Mouse (Mus musculus) C2C12 (cell line): ENCODE measurements around the gene Car10. TPM values are rescaled to one million over a fixed set of nuclear protein-coding genes. Genes with fewer than 3 reads are reported as not detected.

Experiments
- H3K27me3 ChIP-seq: one replicate; pipeline ENCODE4 v1.6.1; 2011; ENCODE audit not compliant: control insufficient read depth, insufficient read depth, insufficient read length
- H3K36me3 ChIP-seq: one replicate; pipeline ENCODE4 v1.6.1; 2011; ENCODE audit not compliant: control insufficient read depth, insufficient read depth
- H3K4me3 ChIP-seq: one replicate; pipeline ENCODE4 v1.5.1; 2011; ENCODE audit warnings: mild to moderate bottlenecking, control low read depth; ENCODE audit not compliant: poor library complexity, insufficient read depth, severe bottlenecking
- H3K79me2 ChIP-seq: one replicate; pipeline ENCODE4 v1.6.1; 2011; ENCODE audit not compliant: control insufficient read depth, insufficient read depth
- H3K79me3 ChIP-seq: one replicate; pipeline ENCODE4 v1.6.1; 2011; ENCODE audit warnings: low read depth, control low read depth
- H3ac ChIP-seq: one replicate; pipeline ENCODE3; 2011; ENCODE audit warnings: low read depth; ENCODE audit not compliant: control insufficient read depth, insufficient read length
- CEBPB ChIP-seq: IDR thresholded peaks from one replicate; pipeline ENCODE4 v1.6.1; 2011; ENCODE audit warnings: low read depth, mild to moderate bottlenecking, control low read depth, moderate library complexity
- CTCF ChIP-seq: IDR thresholded peaks from one replicate; pipeline ENCODE4 v1.5.1; 2011; ENCODE audit not compliant: control insufficient read depth, insufficient read depth, insufficient read length
- FOSL1 ChIP-seq: IDR thresholded peaks from one replicate; pipeline ENCODE4 v1.8.0; 2011; ENCODE audit warnings: mild to moderate bottlenecking, low read length; ENCODE audit not compliant: poor library complexity, insufficient read depth, severe bottlenecking
- MAX ChIP-seq: IDR thresholded peaks from one replicate; pipeline ENCODE4 v1.6.1; 2011; ENCODE audit warnings: mild to moderate bottlenecking, control low read depth
- MYOD1 ChIP-seq: IDR thresholded peaks from one replicate; pipeline ENCODE4 v1.6.1; 2011; ENCODE audit warnings: low read depth; ENCODE audit not compliant: control insufficient read depth, insufficient read length
- MYOG ChIP-seq: IDR thresholded peaks from one replicate; pipeline ENCODE4 v1.6.1; 2011; ENCODE audit not compliant: control insufficient read depth, insufficient read length; ENCODE audit errors: extremely low read depth
- USF1 ChIP-seq: IDR thresholded peaks from one replicate; pipeline ENCODE4 v1.6.1; 2011; ENCODE audit warnings: low read depth, mild to moderate bottlenecking, control low read depth, moderate library complexity
- polyA plus RNA-seq: library from polyadenylated mRNA; unstranded; fragments of >200 nt; fragmentation: generic; extraction: Trizol; gene quantifications from one replicate; pipeline ENCODE4 v1.2.1, GENCODE M21; 2012; ENCODE audit warnings: missing spikeins

Car10 gene
- polyA plus RNA-seq, 1 experiment = not detected

- no peaks in the 10 kb centered on the region for H3K27me3 ChIP-seq
- H3K79me2 ChIP-seq = no peaks in the 10 kb centered on the region
- H3K36me3 ChIP-seq = no peaks in the 10 kb centered on the region
- H3ac ChIP-seq = no peak overlapping the region
- H3K79me3 ChIP-seq = no peaks in the 10 kb centered on the region
- H3K4me3 ChIP-seq = no peak overlapping the region
- TF ChIP-seq FOSL1 (no peak), MYOD1 (no peak), USF1 (no peak), CEBPB (no peak)
These were observed 483.5 kb downstream of the Car10 start for GRCm38 (mm10) chr11:93581326-93581725.

GRCm38 (mm10) chr11:93587788-93588187 is 490.0 kb downstream of the Car10 start:
- Histone ChIP-seq H3K4me3 (no peak overlapping the region), H3K27me3 (no peaks in the 10 kb centered on the region), H3K79me3 (no peaks in the 10 kb centered on the region), H3ac (no peak overlapping the region), H3K79me2 (no peaks in the 10 kb centered on the region), H3K36me3 (no peaks in the 10 kb centered on the region)
- TF ChIP-seq MYOD1 = no peak

GRCm38 (mm10) chr11:93590652-93591051 is 492.8 kb downstream of the Car10 start:
- H3K4me3 ChIP-seq = no peak overlapping the region

GRCm38 (mm10) chr11:93594033-93594432 is 496.2 kb downstream of the Car10 start:
- Histone ChIP-seq H3K79me3 (no peaks in the 10 kb centered on the region), H3K4me3 (no peak overlapping the region)
- TF ChIP-seq USF1 (no peak), FOSL1 (no peak), CTCF (no peak), MYOD1 (no peak), CEBPB (no peak), MYOG (no peak), MAX (no peak)

More at GRCm38 (mm10) chr11:93590652-93591051, 492.8 kb downstream of the Car10 start:
- TF ChIP-seq CTCF (no peak), MYOD1 (no peak), MYOG (no peak), USF1 (no peak), FOSL1 (no peak), MAX (no peak), CEBPB (no peak)
- Histone ChIP-seq H3K79me2 (no peaks in the 10 kb centered on the region), H3K27me3 (no peaks in the 10 kb centered on the region), H3K79me3 (no peaks in the 10 kb centered on the region), H3ac (no peak overlapping the region), H3K36me3 (no peaks in the 10 kb centered on the region)

GRCm38 (mm10) chr11:93598175-93598574 is 500.3 kb downstream of the Car10 start:
- Histone ChIP-seq H3K36me3 (no peaks in the 10 kb centered on the region), H3ac (no peak overlapping the region), H3K27me3 (no peaks in the 10 kb centered on the region), H3K79me2 (no peaks in the 10 kb centered on the region), H3K4me3 (no peak overlapping the region), H3K79me3 (no peaks in the 10 kb centered on the region)
- TF ChIP-seq FOSL1 (no peak), CEBPB (no peak), CTCF (no peak), MYOG (no peak), USF1 (no peak), MYOD1 (no peak), MAX (no peak)

More at GRCm38 (mm10) chr11:93594033-93594432, 496.2 kb downstream of the Car10 start:
- Histone ChIP-seq H3K27me3 (no peaks in the 10 kb centered on the region), H3K36me3 (no peaks in the 10 kb centered on the region), H3K79me2 (no peaks in the 10 kb centered on the region), H3ac (no peak overlapping the region)

- Histone ChIP-seq H3K27me3 (no peaks in the 10 kb centered on the region), H3K79me3 (no peaks in the 10 kb centered on the region), H3K36me3 (no peaks in the 10 kb centered on the region), H3ac (no peak overlapping the region), H3K79me2 (no peaks in the 10 kb centered on the region), H3K4me3 (no peak overlapping the region)
- no peak for TF ChIP-seq CEBPB
These were observed 501.9 kb downstream of the Car10 start for GRCm38 (mm10) chr11:93599755-93600154.
